Mouse (Mus musculus): ENCODE results near the gene Wwp2.

- TF ChIP-seq CTCF (IDR thresholded peaks at IDR 0.05; ENCODE audit: low read depth) = no peak
- TF ChIP-seq EP300 (optimal IDR thresholded peaks at IDR 0.05) = no peak
Measured at GRCm38 (mm10) chr8:107390476-107391135, 45.6 kb upstream of the Wwp2 start.

Measured in stomach, postnatal 0 days (tissue).